Mouse (Mus musculus): ENCODE data around the gene 4933415A04Rik.
A peak's percentile ranks its signal among the peaks of the same experiment; 100 is the strongest.

DNA sequence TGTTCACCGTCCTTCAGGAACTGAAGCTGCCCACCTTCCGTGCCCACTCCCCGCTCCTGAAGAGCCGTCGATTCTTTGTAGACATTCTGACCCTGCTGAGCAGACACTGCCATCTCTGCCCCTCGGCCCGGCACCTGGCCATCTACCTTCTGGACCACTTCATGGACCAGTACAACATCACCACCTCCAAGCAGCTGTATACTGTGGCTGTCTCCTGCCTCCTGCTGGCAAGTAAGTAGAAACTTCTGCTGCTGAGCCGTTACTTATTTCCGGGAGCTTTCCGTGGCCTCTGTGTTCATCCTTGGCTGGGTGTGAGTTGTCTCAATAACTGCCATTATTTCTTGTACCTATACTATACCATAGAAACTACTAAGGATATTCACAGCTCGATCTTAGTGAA, 30.3 kb upstream of the 4933415A04Rik start:
- peak; percentile 48 for TF ChIP-seq CTCF (conservative IDR thresholded peaks at IDR 0.05; ENCODE audit: insufficient read depth, insufficient read length, low read depth, low read length)
- no peak for TF ChIP-seq POLR2A (IDR thresholded peaks at IDR 0.05; ENCODE audit: low read depth, low read length)

Measured in kidney, adult 2 months (tissue).